Mouse (Mus musculus): ENCODE measurements around the gene Pcolce. TPM values are rescaled to one million over a fixed set of nuclear protein-coding genes. Genes with fewer than 3 reads are reported as not detected.

Pcolce gene
- polyA plus RNA-seq, 1 experiment from 2014 or later = 157 TPM

GRCm38 (mm10) chr5:137561556-137561955 lies 52.0 kb downstream of the Pcolce start:
- Histone ChIP-seq H3K4me1 (no peaks in the 10 kb centered on the region), H3K9ac (no peak overlapping the region), H3K36me3 (no peaks in the 10 kb centered on the region), H3K27me3 (no peaks in the 10 kb centered on the region), H3K4me2 (replicated peaks) (no peak overlapping the region), H3K4me3 (no peak overlapping the region), H3K9me3 (no peaks in the 10 kb centered on the region), H3K27ac (no peak overlapping the region)
- 62% methylated on average over 6 of the region's 6 CpGs for WGBS
- ATAC-seq (ENCODE audit: low FRiP score, low read depth) = no peak

Other genes starting within 250 kb of the Pcolce start
- 0.05 and 0.29 TPM in 2 replicates for gene Zan, start 136.7 kb downstream of the Pcolce start, polyA plus RNA-seq (2015; fragmentation: Nextera tagmentation; extraction: Ambion mirVana)
- 48.4 and 54.0 TPM in 2 replicates for gene Pop7, start 111.3 kb downstream of the Pcolce start, polyA plus RNA-seq (2015; fragmentation: Nextera tagmentation; extraction: Ambion mirVana)
- 16.1 and 16.7 TPM in 2 replicates for gene Gigyf1, start 95.2 kb downstream of the Pcolce start, polyA plus RNA-seq (2015; fragmentation: Nextera tagmentation; extraction: Ambion mirVana)
- 0.78 and 0.86 TPM in 2 replicates for gene Epo, start 80.5 kb downstream of the Pcolce start, polyA plus RNA-seq (2015; fragmentation: Nextera tagmentation; extraction: Ambion mirVana)
- gene Gnb2, start 80.3 kb downstream of the Pcolce start, polyA plus RNA-seq (2015; fragmentation: Nextera tagmentation; extraction: Ambion mirVana) = 343 and 352 TPM in 2 replicates
- gene Actl6b, start 60.3 kb downstream of the Pcolce start, polyA plus RNA-seq (2015; fragmentation: Nextera tagmentation; extraction: Ambion mirVana) = 0.45 and 0.93 TPM in 2 replicates
- gene Tfr2, start 43.9 kb downstream of the Pcolce start, polyA plus RNA-seq (2015; fragmentation: Nextera tagmentation; extraction: Ambion mirVana) = 0.32 and 0.38 TPM in 2 replicates
- 27.9 and 28.7 TPM in 2 replicates for gene Mospd3, start 12.7 kb downstream of the Pcolce start, polyA plus RNA-seq (2015; fragmentation: Nextera tagmentation; extraction: Ambion mirVana)
- gene Fbxo24, start 15.2 kb upstream of the Pcolce start, polyA plus RNA-seq (2015; fragmentation: Nextera tagmentation; extraction: Ambion mirVana) = 0.19 and 0.23 TPM in 2 replicates
- 34.0 and 34.3 TPM in 2 replicates for gene Lrch4, start 15.3 kb upstream of the Pcolce start, polyA plus RNA-seq (2015; fragmentation: Nextera tagmentation; extraction: Ambion mirVana)
- gene Gm20605, start 15.4 kb upstream of the Pcolce start, polyA plus RNA-seq (2015; fragmentation: Nextera tagmentation; extraction: Ambion mirVana) = 6.1 and 9.6 TPM in 2 replicates
- 7.3 and 8.9 TPM in 2 replicates for gene Sap25, start 27.6 kb upstream of the Pcolce start, polyA plus RNA-seq (2015; fragmentation: Nextera tagmentation; extraction: Ambion mirVana)
- gene Irs3, start 31.9 kb upstream of the Pcolce start, polyA plus RNA-seq (2015; fragmentation: Nextera tagmentation; extraction: Ambion mirVana) = 0.18 and 0.26 TPM in 2 replicates
- gene Agfg2, start 70.9 kb upstream of the Pcolce start, polyA plus RNA-seq (2015; fragmentation: Nextera tagmentation; extraction: Ambion mirVana) = 19.4 and 19.7 TPM in 2 replicates
- 2.9 and 4.0 TPM in 2 replicates for gene Nyap1, start 127.8 kb upstream of the Pcolce start, polyA plus RNA-seq (2015; fragmentation: Nextera tagmentation; extraction: Ambion mirVana)
- gene Tsc22d4, start 131.9 kb upstream of the Pcolce start, polyA plus RNA-seq (2015; fragmentation: Nextera tagmentation; extraction: Ambion mirVana) = 128 and 134 TPM in 2 replicates
- 26.5 and 27.2 TPM in 2 replicates for gene Ppp1r35, start 165.1 kb upstream of the Pcolce start, polyA plus RNA-seq (2015; fragmentation: Nextera tagmentation; extraction: Ambion mirVana)
- gene Mepce, start 173.9 kb upstream of the Pcolce start, polyA plus RNA-seq (2015; fragmentation: Nextera tagmentation; extraction: Ambion mirVana) = 11.7 and 11.8 TPM in 2 replicates
- gene Zcwpw1, start 174.0 kb upstream of the Pcolce start, polyA plus RNA-seq (2015; fragmentation: Nextera tagmentation; extraction: Ambion mirVana) = 35.3 and 36.0 TPM in 2 replicates
- gene Pilra, start 222.5 kb upstream of the Pcolce start, polyA plus RNA-seq (2015; fragmentation: Nextera tagmentation; extraction: Ambion mirVana) = 0.20 and 0.40 TPM in 2 replicates
- 0.41 TPM in 1 of 2 replicates, not detected in the other for gene Pilrb1, start 244.3 kb upstream of the Pcolce start, polyA plus RNA-seq (2015; fragmentation: Nextera tagmentation; extraction: Ambion mirVana)